Mouse (Mus musculus) left cerebral cortex, postnatal 25 days (tissue): ENCODE measurements around the gene Cdkal1. TPM values are rescaled to one million over a fixed set of nuclear protein-coding genes. Genes with fewer than 3 reads are reported as not detected.

Experiments used
- DNase-seq, 2 experiments: peaks; one replicate each; pipeline ENCODE4 v3.0.0; 2022; ENCODE audit warnings: low spot score in 2 of 2, mixed read lengths in 1 of 2
- intact Hi-C: fragments of 180-260 bp; cut with DNase I; formaldehyde crosslinking; loops from one replicate; pipeline ENCODE4 v1.15.1; 2025
- total RNA-seq, 2 experiments: library from RNA; stranded (reverse); gene quantifications; 2 replicates each; pipeline ENCODE4 v1.2.3; 2021

The Cdkal1 gene
- total RNA-seq, 2 experiments from 2014 or later = 20.0 to 20.1 TPM

DNA sequence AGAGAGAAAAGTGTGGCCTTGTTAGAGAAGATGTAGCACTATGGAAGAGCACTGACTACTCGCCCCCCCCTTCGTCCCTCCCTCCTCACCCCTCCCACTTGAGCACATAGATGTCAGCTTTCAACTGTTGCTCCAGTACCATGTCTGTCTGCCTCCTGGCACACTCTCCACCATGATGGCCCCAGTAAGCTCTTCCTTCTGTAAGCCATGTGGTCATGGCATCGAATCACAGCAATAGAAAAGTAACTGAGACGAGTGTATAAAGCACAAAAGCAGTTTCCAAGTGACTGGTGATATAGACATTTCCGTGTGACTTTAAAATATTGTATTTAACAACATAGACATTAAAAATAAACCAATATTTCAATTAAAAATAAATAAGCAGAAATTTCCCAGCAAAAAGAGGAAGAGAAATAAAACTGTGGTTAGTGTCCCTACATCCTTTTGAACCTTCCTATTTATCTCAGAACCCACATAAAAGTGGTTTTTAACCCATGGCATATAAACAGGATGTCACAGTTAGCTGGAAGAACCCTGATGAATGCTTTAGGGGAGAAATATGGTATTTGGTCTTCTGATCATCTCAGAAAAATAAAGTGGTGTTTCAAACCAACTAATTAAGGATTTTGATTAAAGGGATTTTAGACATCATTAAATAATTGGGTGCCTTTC lies 129.2 kb downstream of the Cdkal1 start:
- intact Hi-C loops = no loop called here
- no peak for DNase-seq

GRCm38 (mm10) chr13:29724855-29725254 lies 130.6 kb downstream of the Cdkal1 start:
- intact Hi-C loops = no loop called here
- DNase-seq = no peak

DNA sequence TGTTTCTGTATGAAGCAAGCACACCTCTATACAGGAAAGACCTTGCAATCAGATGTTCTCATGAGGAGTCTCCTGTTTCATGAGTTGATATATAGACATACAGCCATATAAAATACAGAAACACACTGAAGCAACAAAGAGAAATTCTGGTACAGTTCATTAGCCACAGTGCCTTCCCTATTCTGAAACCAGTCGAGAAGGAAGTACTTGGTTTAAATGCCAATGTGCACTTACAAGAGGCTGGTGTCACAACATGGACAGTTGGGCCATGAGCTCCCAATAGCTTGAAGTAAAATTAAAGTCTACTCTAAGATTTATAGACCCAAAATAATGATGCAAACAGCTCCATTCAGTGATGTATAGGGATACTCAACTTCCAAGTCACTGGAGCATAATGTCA lies 132.3 kb downstream of the Cdkal1 start:
- intact Hi-C loops = no loop called here
- DNase-seq = no peak

DNA sequence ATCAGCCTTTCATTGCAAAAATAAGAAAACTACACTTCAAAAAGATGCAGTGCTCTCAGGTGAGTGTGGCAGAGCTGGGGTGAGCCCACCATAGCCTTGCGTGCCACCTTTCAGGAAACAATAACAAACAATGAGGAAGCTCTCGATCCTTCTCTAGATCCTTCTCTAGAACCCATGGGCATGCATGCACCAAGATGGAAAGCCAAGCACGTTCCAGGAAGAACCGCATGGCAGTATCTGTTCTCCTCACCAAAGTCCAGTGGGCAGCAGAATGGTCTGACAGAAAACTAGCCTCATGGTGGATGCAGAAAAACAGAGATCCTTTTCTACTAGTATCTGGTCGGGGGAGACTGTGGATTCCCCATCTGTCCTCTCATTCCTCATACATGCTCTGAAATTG lies 134.3 kb downstream of the Cdkal1 start:
- intact Hi-C loops = no loop called here
- DNase-seq = no peak

GRCm38 (mm10) chr13:29716550-29716949 lies 138.9 kb downstream of the Cdkal1 start:
- no peak for DNase-seq
- intact Hi-C loops = no loop called here

- DNase-seq = no peak
- intact Hi-C loops = no loop called here
These were observed 140.1 kb downstream of the Cdkal1 start for GRCm38 (mm10) chr13:29715241-29715841.

GRCm38 (mm10) chr13:29707620-29708019 lies 147.9 kb downstream of the Cdkal1 start:
- intact Hi-C loops = no loop called here

GRCm38 (mm10) chr13:29701400-29701799 lies 154.1 kb downstream of the Cdkal1 start:
- no peak for DNase-seq
- intact Hi-C loops = no loop called here

More at GRCm38 (mm10) chr13:29707620-29708019, 147.9 kb downstream of the Cdkal1 start:
- DNase-seq = no peak

- intact Hi-C loops = no loop called here
- DNase-seq = no peak
These were observed 155.6 kb downstream of the Cdkal1 start for GRCm38 (mm10) chr13:29699896-29700295.

DNA sequence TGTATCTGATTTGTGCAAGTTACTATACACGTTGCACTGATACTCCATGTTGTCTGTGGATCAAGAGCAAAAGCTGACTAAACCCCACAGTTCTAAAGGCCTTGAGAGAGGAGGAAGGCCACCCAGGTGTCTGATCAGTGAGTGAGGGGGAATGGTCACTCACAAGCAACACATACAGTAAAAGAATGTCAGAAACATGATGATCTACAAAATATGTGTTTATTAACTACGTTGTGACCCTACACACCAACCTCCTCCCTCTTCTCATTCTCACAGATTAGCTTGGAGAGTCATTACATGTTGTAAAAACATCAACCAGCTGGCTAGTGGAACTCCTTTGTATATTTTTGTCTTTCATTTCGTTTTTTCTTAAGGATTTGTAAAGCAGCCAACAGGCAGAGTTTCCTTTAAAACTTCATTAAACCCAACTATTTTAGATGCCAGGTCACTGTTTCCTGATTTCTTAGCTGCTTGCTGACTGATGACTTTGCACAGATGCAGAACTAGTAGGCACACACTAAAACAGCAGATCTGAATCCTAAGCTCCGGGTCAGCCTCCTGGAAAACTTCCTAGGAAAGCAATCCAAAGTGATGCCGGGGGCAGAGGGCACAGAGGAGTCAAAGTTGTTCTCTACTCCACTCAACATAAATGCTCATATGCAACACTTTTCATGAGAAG lies 157.0 kb downstream of the Cdkal1 start:
- no peak for DNase-seq
- intact Hi-C loops = no loop called here

GRCm38 (mm10) chr13:29697230-29697629 lies 158.2 kb downstream of the Cdkal1 start:
- intact Hi-C loops = no loop called here
- no peak for DNase-seq

GRCm38 (mm10) chr13:29690734-29691133 lies 164.7 kb downstream of the Cdkal1 start:
- intact Hi-C loops = no loop called here

GRCm38 (mm10) chr13:29688851-29689250 lies 166.6 kb downstream of the Cdkal1 start:
- DNase-seq = no peak
- intact Hi-C loops = no loop called here

More at GRCm38 (mm10) chr13:29690734-29691133, 164.7 kb downstream of the Cdkal1 start:
- no peak for DNase-seq

GRCm38 (mm10) chr13:29687872-29688271 lies 167.6 kb downstream of the Cdkal1 start:
- intact Hi-C loops = no loop called here
- no peak for DNase-seq

GRCm38 (mm10) chr13:29679479-29680186 lies 175.8 kb downstream of the Cdkal1 start:
- DNase-seq = no peak
- intact Hi-C loops = no loop called here

GRCm38 (mm10) chr13:29677559-29677958 lies 177.9 kb downstream of the Cdkal1 start:
- intact Hi-C loops = no loop called here
- no peak for DNase-seq

DNA sequence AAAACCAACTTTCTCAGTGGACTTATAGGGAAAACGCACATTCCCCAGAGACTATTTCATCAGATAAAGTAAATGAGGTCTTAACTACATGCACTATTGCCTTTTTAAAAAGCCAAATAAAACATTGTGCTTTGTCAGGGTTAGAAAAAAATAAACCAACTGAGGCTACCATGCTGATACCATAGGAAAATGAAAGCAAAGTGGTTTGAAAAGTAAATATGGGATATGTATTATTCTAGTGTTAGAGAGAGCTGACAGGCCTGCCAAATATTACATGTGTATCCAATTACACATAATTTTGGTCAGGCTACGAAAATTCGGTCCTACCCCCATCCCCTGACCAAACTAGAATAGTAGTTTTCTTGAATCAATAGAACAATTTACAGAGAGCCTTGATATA lies 184.8 kb downstream of the Cdkal1 start:
- DNase-seq = no peak
- intact Hi-C loops = no loop called here

GRCm38 (mm10) chr13:29663908-29664307 lies 191.6 kb downstream of the Cdkal1 start:
- intact Hi-C loops = no loop called here
- DNase-seq = no peak

GRCm38 (mm10) chr13:29655841-29656365 lies 199.6 kb downstream of the Cdkal1 start:
- DNase-seq = peak in 1 of 2 experiments; percentile 37
- intact Hi-C loops = no loop called here

DNA sequence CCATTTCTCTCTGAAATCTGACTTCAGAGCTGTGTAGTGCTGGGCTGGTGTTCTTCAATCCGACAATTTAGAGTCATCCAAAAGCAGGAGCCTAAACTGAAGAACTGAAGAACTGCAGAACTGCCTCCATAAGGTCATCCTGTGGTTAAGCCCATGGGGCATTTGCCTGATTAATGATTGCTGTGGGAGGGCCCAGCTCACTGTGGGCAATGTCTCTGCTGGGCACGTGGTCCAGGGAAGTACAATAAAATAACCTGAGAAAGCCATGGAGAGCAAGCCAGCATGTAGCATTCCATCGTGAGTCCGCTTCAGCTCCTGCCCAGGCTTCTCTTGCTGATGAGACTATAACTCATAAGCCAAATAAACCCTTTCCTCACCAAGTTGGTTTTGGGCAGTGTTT lies 202.1 kb downstream of the Cdkal1 start:
- no peak for DNase-seq
- intact Hi-C loops = no loop called here
